ENCODE assay signal across 15 mouse cellular contexts in the genomic region with DNA sequence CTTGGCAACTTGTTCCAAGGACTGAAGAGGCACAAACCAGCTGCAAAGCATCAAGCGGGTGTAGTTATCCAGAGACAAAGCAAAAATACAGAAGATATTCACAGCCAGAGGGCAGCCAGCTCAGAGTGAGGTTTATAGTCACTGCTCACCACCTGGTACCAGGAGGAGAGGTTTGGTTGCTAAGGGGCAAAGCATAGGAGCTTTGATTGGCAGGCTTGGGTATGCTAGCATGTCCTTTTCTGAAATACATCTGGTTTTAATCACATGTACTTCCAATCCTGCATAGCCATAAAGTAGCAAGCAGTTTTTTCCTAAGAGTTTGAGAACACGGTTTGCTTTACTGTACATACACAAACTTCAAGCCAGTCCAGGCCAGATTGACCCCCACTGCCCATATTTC.
"Had no signal": no experiment of that assay in that cellular context is flagged by ENCODE, and none has a peak within 500 bp of the region (broad histone marks: within the 10 kb centered on the region; RNA-seq: fewer than 3 reads in every experiment).

No protein-coding gene starts in this region.

- H3K9ac ChIP-seq: intestine, embryonic 15.5 days; kidney, embryonic 15.5 days; liver, embryonic 14.5 days; midbrain, embryonic 15.5 days; neural tube, embryonic 12.5 days; stomach, embryonic 15.5 days had no signal

- H3K27me3 ChIP-seq: intestine, embryonic 15.5 days; kidney, embryonic 15.5 days; midbrain, embryonic 15.5 days; neural tube, embryonic 12.5 days; stomach, embryonic 15.5 days had no signal

- H3K9me3 ChIP-seq: intestine, embryonic 15.5 days; kidney, embryonic 15.5 days; midbrain, embryonic 15.5 days; neural tube, embryonic 12.5 days; stomach, embryonic 15.5 days had no signal

- H3K4me2 ChIP-seq: intestine, embryonic 15.5 days; kidney, embryonic 15.5 days; midbrain, embryonic 11.5 days; midbrain, embryonic 15.5 days; neural tube, embryonic 12.5 days; stomach, embryonic 15.5 days had no signal

- H3K27ac ChIP-seq: intestine, embryonic 15.5 days; kidney, embryonic 15.5 days; liver, embryonic 14.5 days; midbrain, embryonic 15.5 days; neural tube, embryonic 12.5 days; stomach, embryonic 15.5 days had no signal

- H3K4me1 ChIP-seq: intestine, embryonic 15.5 days; midbrain, embryonic 15.5 days; neural tube, embryonic 12.5 days; stomach, embryonic 15.5 days had no signal

- ATAC-seq: intestine, embryonic 15.5 days; lung, postnatal 0 days; midbrain, embryonic 15.5 days had no signal

- H3K36me3 ChIP-seq: intestine, embryonic 15.5 days; kidney, embryonic 15.5 days; midbrain, embryonic 15.5 days; neural tube, embryonic 12.5 days; stomach, embryonic 15.5 days had no signal

- DNase-seq: kidney, adult 18-20 months; kidney, postnatal 14 days; lung, adult 2 months; lung, postnatal 4 days; retina, postnatal 1 day; thymus, adult 2 months; thymus, postnatal 25 days had no signal

- H3K4me3 ChIP-seq: intestine, embryonic 15.5 days; kidney, embryonic 15.5 days; midbrain, embryonic 15.5 days; neural tube, embryonic 12.5 days; stomach, embryonic 15.5 days had no signal
